16 mouse cellular contexts compared by ENCODE assay signal in genomic region chr1:20466481-20466880, GRCm38 (mm10).
"Had no signal": no experiment of that assay in that cellular context is flagged by ENCODE, and none has a peak within 500 bp of the region (broad histone marks: within the 10 kb centered on the region; RNA-seq: fewer than 3 reads in every experiment).

No protein-coding gene starts in this region.

- H3K36me3 ChIP-seq: liver, embryonic 15.5 days; midbrain, embryonic 12.5 days had no signal

- H3K9ac ChIP-seq: liver, embryonic 15.5 days; midbrain, embryonic 12.5 days had no signal

- DNase-seq: kidney, adult 11 months; kidney, adult 9 months; kidney, postnatal 36 days; lung, adult 2 months; lung, postnatal 10 days; right cerebral cortex, adult 18-20 months; right cerebral cortex, postnatal 25 days; thymus, postnatal 36 days had no signal

- H3K27me3 ChIP-seq: liver, embryonic 15.5 days; megakaryocyte, embryonic 14.5 days; midbrain, embryonic 12.5 days had no signal

- H3K9me3 ChIP-seq: liver, embryonic 15.5 days; megakaryocyte, embryonic 14.5 days; midbrain, embryonic 12.5 days had no signal

- ATAC-seq: midbrain, embryonic 16.5 days had no signal

- H3K4me2 ChIP-seq: liver, embryonic 11.5 days; liver, embryonic 15.5 days; midbrain, embryonic 12.5 days had no signal

- H3K4me1 ChIP-seq: liver, embryonic 15.5 days; megakaryocyte, embryonic 14.5 days; midbrain, embryonic 12.5 days had no signal

- H3K27ac ChIP-seq: kidney, postnatal 0 days; layer of hippocampus, adult 2 months; liver, embryonic 15.5 days; macrophage; midbrain, embryonic 12.5 days had no signal

- H3K4me3 ChIP-seq: layer of hippocampus, adult 2 months; liver, embryonic 15.5 days; megakaryocyte, embryonic 14.5 days; midbrain, embryonic 12.5 days had no signal
